Mouse (Mus musculus): ENCODE measurements around the gene Lcn12. TPM values are rescaled to one million over a fixed set of nuclear protein-coding genes. Genes with fewer than 3 reads are reported as not detected.
A peak's percentile ranks its signal among the peaks of the same experiment; 100 is the strongest.

Lcn12 gene
- total RNA-seq, 2 experiments from 2014 or later, result not detected

- no peak for DNase-seq (ENCODE audit: low spot score)
These were observed 4.3 kb upstream of the Lcn12 start for GRCm38 (mm10) chr2:25497846-25498575.

GRCm38 (mm10) chr2:25496462-25496861 is 2.8 kb upstream of the Lcn12 start:
- no peak for DNase-seq (ENCODE audit: low spot score)

- DNase-seq (ENCODE audit: low spot score), result no peak
These were observed 723 bp downstream of the Lcn12 start for GRCm38 (mm10) chr2:25492988-25493387.

GRCm38 (mm10) chr2:25488671-25489068 is 5.0 kb downstream of the Lcn12 start:
- no peak for DNase-seq (ENCODE audit: low spot score)

GRCm38 (mm10) chr2:25487965-25488670 is 5.6 kb downstream of the Lcn12 start:
- no peak for DNase-seq (ENCODE audit: low spot score)

- DNase-seq (ENCODE audit: low spot score), result peak; percentile 34
These were observed 8.6 kb downstream of the Lcn12 start for GRCm38 (mm10) chr2:25484901-25485647.

- DNase-seq (ENCODE audit: low spot score), result no peak
These were observed 10.7 kb downstream of the Lcn12 start for GRCm38 (mm10) chr2:25482969-25483368.

- DNase-seq (ENCODE audit: low spot score), result no peak
These were observed 13.2 kb downstream of the Lcn12 start for GRCm38 (mm10) chr2:25480541-25480940.

- DNase-seq (ENCODE audit: low spot score), result no peak
These were observed 14.0 kb downstream of the Lcn12 start for GRCm38 (mm10) chr2:25479551-25480311.

- peak; percentile 66 for DNase-seq (ENCODE audit: low spot score)
These were observed 15.6 kb downstream of the Lcn12 start for GRCm38 (mm10) chr2:25477967-25478675.

- no peak for DNase-seq (ENCODE audit: low spot score)
These were observed 16.2 kb downstream of the Lcn12 start for GRCm38 (mm10) chr2:25477541-25477940.

- no peak for DNase-seq (ENCODE audit: low spot score)
These were observed 21.2 kb downstream of the Lcn12 start for GRCm38 (mm10) chr2:25472550-25472949.

GRCm38 (mm10) chr2:25469969-25470368 is 23.7 kb downstream of the Lcn12 start, which contains the start of gene Ptgds:
TSS of gene Ptgds (minus strand) at chr2:25470046.
- no peak for DNase-seq (ENCODE audit: low spot score)

GRCm38 (mm10) chr2:25468962-25469915 is 24.5 kb downstream of the Lcn12 start:
- DNase-seq (ENCODE audit: low spot score), result no peak

- DNase-seq (ENCODE audit: low spot score), result no peak
These were observed 26.0 kb downstream of the Lcn12 start for GRCm38 (mm10) chr2:25467606-25468303.

GRCm38 (mm10) chr2:25465816-25466635 is 27.7 kb downstream of the Lcn12 start:
- DNase-seq (ENCODE audit: low spot score), result no peak

- DNase-seq (ENCODE audit: low spot score), result no peak
These were observed 28.5 kb downstream of the Lcn12 start for GRCm38 (mm10) chr2:25465256-25465655.

GRCm38 (mm10) chr2:25463630-25464029 is 30.1 kb downstream of the Lcn12 start:
- DNase-seq (ENCODE audit: low spot score), result no peak

Measured in gastrocnemius, adult 18-20 months (tissue).